Mouse (Mus musculus) megakaryocyte-erythroid progenitor cell, adult 5-6 weeks (primary cell): ENCODE results near the gene Grk2. TPM values are rescaled to one million over a fixed set of nuclear protein-coding genes. Genes with fewer than 3 reads are reported as not detected.

ENCODE experiments used
- ATAC-seq: replicated peaks from 2 replicates; pipeline ENCODE4 v1.8.0; 2016; ENCODE audit warnings: mild to moderate bottlenecking, inconsistent platforms; ENCODE audit not compliant: severe bottlenecking, poor library complexity, low FRiP score, low TSS enrichment
- total RNA-seq, 2 experiments: library from RNA; stranded (forward) in 1 of 2; stranded (reverse) in 1 of 2; fragments of 200-1000, 215-1000 nt in 1 of 2; fragments of >200 nt in 1 of 2; fragmentation: Nextera tagmentation in 1 of 2; gene quantifications; 2 replicates each; pipeline ENCODE4 v1.2.3; 2014 to 2017

Grk2 gene
- total RNA-seq, 2 experiments from 2014 or later, result 93.1 to 118 TPM

- no peak for ATAC-seq
These were observed 1.1 kb downstream of the Grk2 start for GRCm38 (mm10) chr19:4304871-4305321.

GRCm38 (mm10) chr19:4304251-4304821 lies 1.7 kb downstream of the Grk2 start:
- ATAC-seq, result no peak

GRCm38 (mm10) chr19:4303640-4303995 lies 2.4 kb downstream of the Grk2 start:
- ATAC-seq, result no peak

GRCm38 (mm10) chr19:4302936-4303639 lies 2.9 kb downstream of the Grk2 start:
- no peak for ATAC-seq

- ATAC-seq, result no peak
These were observed 4.0 kb downstream of the Grk2 start for GRCm38 (mm10) chr19:4301735-4302651.

GRCm38 (mm10) chr19:4300852-4301734 lies 4.9 kb downstream of the Grk2 start:
- no peak for ATAC-seq

GRCm38 (mm10) chr19:4300271-4300704 lies 5.7 kb downstream of the Grk2 start:
- ATAC-seq, result peak; percentile 46

GRCm38 (mm10) chr19:4299574-4300270 lies 6.3 kb downstream of the Grk2 start:
- ATAC-seq, result peak; percentile 23

GRCm38 (mm10) chr19:4299126-4299525 lies 6.9 kb downstream of the Grk2 start:
- ATAC-seq, result no peak

GRCm38 (mm10) chr19:4298322-4299121 lies 7.5 kb downstream of the Grk2 start:
- ATAC-seq, result no peak

- ATAC-seq, result no peak
These were observed 8.2 kb downstream of the Grk2 start for GRCm38 (mm10) chr19:4297851-4298250.

- no peak for ATAC-seq
These were observed 9.4 kb downstream of the Grk2 start for GRCm38 (mm10) chr19:4296611-4297010.

GRCm38 (mm10) chr19:4295391-4295790 lies 10.6 kb downstream of the Grk2 start:
- no peak for ATAC-seq

GRCm38 (mm10) chr19:4294381-4295097 lies 11.5 kb downstream of the Grk2 start:
- ATAC-seq, result peak; percentile 53; the same call in 1 of the 2 replicates

- no peak for ATAC-seq
These were observed 14.9 kb downstream of the Grk2 start for GRCm38 (mm10) chr19:4291161-4291560.

GRCm38 (mm10) chr19:4290749-4291148 lies 15.3 kb downstream of the Grk2 start:
- ATAC-seq, result no peak

- no peak for ATAC-seq
These were observed 22.4 kb downstream of the Grk2 start for GRCm38 (mm10) chr19:4283653-4284052.
